ENCODE assay signal across 18 mouse cellular contexts in genomic region chr2:42624356-42624755, GRCm38 (mm10). TPM values are rescaled to one million over a fixed set of nuclear protein-coding genes. Genes with fewer than 3 reads are reported as not detected.
DNase-seq lines count a peak whose midpoint lies in the region; TF ChIP-seq lines count a peak whose summit lies in the region.
"Had no signal": no experiment of that assay in that cellular context is flagged by ENCODE, and none has a peak within 500 bp of the region (broad histone marks: within the 10 kb centered on the region; RNA-seq: fewer than 3 reads in every experiment).

No protein-coding gene starts in this region.

- no peak overlapping the region for H3K4me3 ChIP-seq in left cerebral cortex, adult 2 months
- H3K4me3 ChIP-seq: embryonic facial prominence, embryonic 15.5 days; erythroblast, embryonic 14.5 days; forebrain, embryonic 10.5 days; heart, embryonic 10.5 days; hindbrain, embryonic 12.5 days had no signal

- peak overlapping the region; percentile 58 for H3K27ac ChIP-seq in left cerebral cortex, adult 2 months
- H3K27ac ChIP-seq: embryonic facial prominence, embryonic 15.5 days; forebrain, embryonic 10.5 days; heart, embryonic 10.5 days; hindbrain, embryonic 12.5 days had no signal

- intact Hi-C loops in left cerebral cortex, adult 2 months (cut with DNase I), result no loop called here
- intact Hi-C loops in left cerebral cortex, postnatal 4 days (cut with DNase I), result no loop called here

- TF ChIP-seq CTCF in left cerebral cortex, adult 2 months (IDR thresholded peaks at IDR 0.05), result no peak

- peak; percentile 29 for DNase-seq in layer of hippocampus, adult 11-12 months (ENCODE audit: low spot score)
- no peak for DNase-seq in layer of hippocampus, postnatal 10 days (ENCODE audit: low spot score in 2 of 2)
- no peak for DNase-seq in left cerebral cortex, adult 2 months (ENCODE audit: extremely low spot score in 1 of 2, low spot score in 2 of 2)
- no peak for DNase-seq in left cerebral cortex, postnatal 4 days
- DNase-seq in ZHBTc4 (ENCODE audit: low read depth, low spot score), result peak; percentile 56
- DNase-seq in urinary bladder, adult 18-20 months (ENCODE audit: low spot score in 2 of 2), result no peak
- DNase-seq in c-Kit-positive CD71-positive TER-119-positive erythroid progenitor cells, embryonic 14.5 days (ENCODE audit: low spot score), result no peak
- DNase-seq: adrenal gland, postnatal 14 days; cerebellum, postnatal 10 days; gastrocnemius, postnatal 10 days; heart, adult 18-20 months; heart, postnatal 10 days; heart, postnatal 4 days had no signal

RNA-seq across cellular contexts. Expression of gene Lrp1b, which starts 29.1 kb away (rescaled TPM):
- total RNA-seq in layer of hippocampus, postnatal 10 days (2021), result 10 to 100 TPM; 60.6 to 63.1 TPM
- total RNA-seq in left cerebral cortex, adult 2 months (2021), result 10 to 100 TPM; 59.1 to 65.2 TPM
- total RNA-seq in left cerebral cortex, postnatal 4 days (2021), result 10 to 100 TPM; 50.3 to 53.8 TPM

Comparison
In these comparisons a context has a peak if more than half of its experiments do, and no peak if none do; other contexts are left out.
1. DNase-seq: peak in layer of hippocampus, adult 11-12 months (single experiment) and ZHBTc4 (single experiment); none in layer of hippocampus, postnatal 10 days (0 of 2), left cerebral cortex, adult 2 months (0 of 2), left cerebral cortex, postnatal 4 days (single experiment), urinary bladder, adult 18-20 months (0 of 2) and c-Kit-positive CD71-positive TER-119-positive erythroid progenitor cells, embryonic 14.5 days (single experiment).